Mouse (Mus musculus): ENCODE results near the gene Ttn. TPM values are rescaled to one million over a fixed set of nuclear protein-coding genes. Genes with fewer than 3 reads are reported as not detected.

Gene Ttn
- total and polyA plus RNA-seq, 2 experiments from 2014 or later, result 0.41 to 0.99 TPM

- Histone ChIP-seq H3K4me3 (ENCODE audit: low read depth, low read length) (no peak overlapping the region), H3K27ac (ENCODE audit: low read depth, low read length) (no peak overlapping the region), H3K4me2 (ENCODE audit: low read depth, low read length, poor library complexity, severe bottlenecking) (no peak overlapping the region), H3K9me3 (ENCODE audit: low read length) (peaks cover 65% of the 10 kb centered on the region), H3K27me3 (ENCODE audit: insufficient read depth, low read length) (no peaks in the 10 kb centered on the region), H3K4me1 (ENCODE audit: insufficient read depth, low read length) (no peaks in the 10 kb centered on the region), H3K9ac (replicated peaks; ENCODE audit: low read length, poor library complexity, severe bottlenecking) (no peak overlapping the region), H3K36me3 (ENCODE audit: insufficient read depth, low read length) (peaks cover 50% of the 10 kb centered on the region)
- no peak for ATAC-seq (ENCODE audit: low FRiP score)
- DNase-seq (ENCODE audit: low spot score), result no peak
- no peak for TF ChIP-seq CTCF (IDR thresholded peaks at IDR 0.05)
- 77% methylated on average over 8 of the region's 8 CpGs for WGBS
These were observed 267.4 kb downstream of the Ttn start for GRCm38 (mm10) chr2:76714984-76715383.

- no peak for ATAC-seq (ENCODE audit: low FRiP score)
These were observed 273.8 kb downstream of the Ttn start for GRCm38 (mm10) chr2:76708512-76708911.

GRCm38 (mm10) chr2:76705655-76706054 is 276.7 kb downstream of the Ttn start:
- TF ChIP-seq CTCF (IDR thresholded peaks at IDR 0.05), result no peak
- H3K4me2 ChIP-seq (ENCODE audit: low read depth, low read length, poor library complexity, severe bottlenecking), result no peak overlapping the region
- no peak overlapping the region for H3K27ac ChIP-seq (ENCODE audit: low read depth, low read length)
- no peaks in the 10 kb centered on the region for H3K27me3 ChIP-seq (ENCODE audit: insufficient read depth, low read length)
- H3K4me1 ChIP-seq (ENCODE audit: insufficient read depth, low read length), result no peaks in the 10 kb centered on the region
- H3K4me3 ChIP-seq (ENCODE audit: low read depth, low read length), result no peak overlapping the region
- WGBS, result 89% methylated on average over 13 of the region's 13 CpGs
- H3K9me3 ChIP-seq (ENCODE audit: low read length), result peaks cover 15% of the 10 kb centered on the region
- no peak overlapping the region for H3K9ac ChIP-seq (replicated peaks; ENCODE audit: low read length, poor library complexity, severe bottlenecking)
- no peak for DNase-seq (ENCODE audit: low spot score)
- peaks cover 11% of the 10 kb centered on the region for H3K36me3 ChIP-seq (ENCODE audit: insufficient read depth, low read length)
- ATAC-seq (ENCODE audit: low FRiP score), result no peak

More at GRCm38 (mm10) chr2:76708512-76708911, 273.8 kb downstream of the Ttn start:
- H3K4me2 ChIP-seq (ENCODE audit: low read depth, low read length, poor library complexity, severe bottlenecking), result no peak overlapping the region
- no peaks in the 10 kb centered on the region for H3K27me3 ChIP-seq (ENCODE audit: insufficient read depth, low read length)
- peaks cover 26% of the 10 kb centered on the region for H3K36me3 ChIP-seq (ENCODE audit: insufficient read depth, low read length)
- no peak overlapping the region for H3K4me3 ChIP-seq (ENCODE audit: low read depth, low read length)
- DNase-seq (ENCODE audit: low spot score), result no peak
- 96% methylated on average over 3 of the region's 3 CpGs for WGBS
- no peak overlapping the region for H3K9ac ChIP-seq (replicated peaks; ENCODE audit: low read length, poor library complexity, severe bottlenecking)
- TF ChIP-seq CTCF (IDR thresholded peaks at IDR 0.05), result no peak
- H3K4me1 ChIP-seq (ENCODE audit: insufficient read depth, low read length), result no peaks in the 10 kb centered on the region
- peaks cover 33% of the 10 kb centered on the region for H3K9me3 ChIP-seq (ENCODE audit: low read length)
- no peak overlapping the region for H3K27ac ChIP-seq (ENCODE audit: low read depth, low read length)

GRCm38 (mm10) chr2:76702751-76703150 is 279.6 kb downstream of the Ttn start:
- TF ChIP-seq CTCF (IDR thresholded peaks at IDR 0.05), result no peak
- Histone ChIP-seq H3K9me3 (ENCODE audit: low read length) (no peaks in the 10 kb centered on the region), H3K4me1 (ENCODE audit: insufficient read depth, low read length) (no peaks in the 10 kb centered on the region), H3K4me2 (ENCODE audit: low read depth, low read length, poor library complexity, severe bottlenecking) (no peak overlapping the region), H3K36me3 (ENCODE audit: insufficient read depth, low read length) (no peaks in the 10 kb centered on the region), H3K27me3 (ENCODE audit: insufficient read depth, low read length) (no peaks in the 10 kb centered on the region), H3K4me3 (ENCODE audit: low read depth, low read length) (no peak overlapping the region), H3K27ac (ENCODE audit: low read depth, low read length) (no peak overlapping the region), H3K9ac (replicated peaks; ENCODE audit: low read length, poor library complexity, severe bottlenecking) (no peak overlapping the region)
- 88% methylated on average over 5 of the region's 5 CpGs for WGBS
- DNase-seq (ENCODE audit: low spot score), result no peak
- ATAC-seq (ENCODE audit: low FRiP score), result no peak

- H3K36me3 ChIP-seq (ENCODE audit: insufficient read depth, low read length), result no peaks in the 10 kb centered on the region; the same call in 1 of the 2 replicates
- no peaks in the 10 kb centered on the region for H3K4me1 ChIP-seq (ENCODE audit: insufficient read depth, low read length)
- no peaks in the 10 kb centered on the region for H3K9me3 ChIP-seq (ENCODE audit: low read length)
- no peak overlapping the region for H3K4me3 ChIP-seq (ENCODE audit: low read depth, low read length)
- H3K27ac ChIP-seq (ENCODE audit: low read depth, low read length), result no peak overlapping the region
- TF ChIP-seq CTCF (IDR thresholded peaks at IDR 0.05), result no peak
- 96% methylated on average over 3 of the region's 3 CpGs for WGBS
- DNase-seq (ENCODE audit: low spot score), result no peak
- H3K27me3 ChIP-seq (ENCODE audit: insufficient read depth, low read length), result no peaks in the 10 kb centered on the region
- ATAC-seq (ENCODE audit: low FRiP score), result no peak
- no peak overlapping the region for H3K4me2 ChIP-seq (ENCODE audit: low read depth, low read length, poor library complexity, severe bottlenecking)
- no peak overlapping the region for H3K9ac ChIP-seq (replicated peaks; ENCODE audit: low read length, poor library complexity, severe bottlenecking)
These were observed 280.2 kb downstream of the Ttn start for GRCm38 (mm10) chr2:76702188-76702587.

- H3K9ac ChIP-seq (replicated peaks; ENCODE audit: low read length, poor library complexity, severe bottlenecking), result no peak overlapping the region
- no peaks in the 10 kb centered on the region for H3K27me3 ChIP-seq (ENCODE audit: insufficient read depth, low read length)
- no peak for DNase-seq (ENCODE audit: low spot score)
- no peaks in the 10 kb centered on the region for H3K9me3 ChIP-seq (ENCODE audit: low read length)
- peaks cover 35% of the 10 kb centered on the region for H3K36me3 ChIP-seq (ENCODE audit: insufficient read depth, low read length)
- ATAC-seq (ENCODE audit: low FRiP score), result no peak
- TF ChIP-seq CTCF (IDR thresholded peaks at IDR 0.05), result no peak
- H3K4me2 ChIP-seq (ENCODE audit: low read depth, low read length, poor library complexity, severe bottlenecking), result no peak overlapping the region
- H3K4me3 ChIP-seq (ENCODE audit: low read depth, low read length), result no peak overlapping the region
- H3K27ac ChIP-seq (ENCODE audit: low read depth, low read length), result no peak overlapping the region
- 85% methylated on average over 6 of the region's 6 CpGs for WGBS
- no peaks in the 10 kb centered on the region for H3K4me1 ChIP-seq (ENCODE audit: insufficient read depth, low read length)
These were observed 287.1 kb downstream of the Ttn start for GRCm38 (mm10) chr2:76695290-76695689.
